Mouse (Mus musculus): ENCODE results near the gene Fam84a. TPM values are rescaled to one million over a fixed set of nuclear protein-coding genes. Genes with fewer than 3 reads are reported as not detected.

Fam84a gene
- polyA plus RNA-seq, 1 experiment = 0.62 TPM

DNA sequence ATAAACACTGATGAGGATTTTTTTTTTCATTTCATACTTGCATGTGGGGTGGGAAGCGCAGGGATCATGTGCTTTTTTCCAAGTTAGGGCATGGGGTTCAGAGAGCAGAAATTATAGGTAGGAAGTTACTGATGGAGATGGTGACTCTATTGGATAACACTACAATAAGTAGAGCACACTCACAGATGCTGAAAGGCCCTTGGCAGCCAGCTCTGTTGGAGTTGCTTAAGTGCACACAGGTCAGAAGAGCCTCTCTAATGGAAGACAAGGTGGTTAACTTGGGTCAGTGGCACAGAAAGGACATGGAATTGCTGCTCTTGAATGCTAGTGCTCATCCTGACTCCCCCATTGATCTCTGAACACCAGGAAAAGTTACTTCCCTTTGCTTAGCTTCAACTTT is 13.1 kb upstream of the Fam84a start:
- Histone ChIP-seq H3K4me2 (ENCODE audit: low read depth) (no peak overlapping the region), H3K79me2 (ENCODE audit: control insufficient read depth, insufficient read depth) (no peaks in the 10 kb centered on the region), H3K36me3 (ENCODE audit: control insufficient read depth, insufficient read depth) (no peaks in the 10 kb centered on the region), H3ac (ENCODE audit: control insufficient read depth, insufficient read length) (no peak overlapping the region), H3K27me3 (ENCODE audit: control insufficient read depth, insufficient read depth, insufficient read length) (no peaks in the 10 kb centered on the region), H3K4me3 (no peak overlapping the region)
- TF ChIP-seq MAX (IDR thresholded peaks at IDR 0.05; ENCODE audit: low read depth) (no peak), TCF12 (IDR thresholded peaks at IDR 0.05; ENCODE audit: insufficient read depth, poor library complexity, severe bottlenecking) (no peak), POLR2A (IDR thresholded peaks at IDR 0.05; ENCODE audit: insufficient read length, low read depth) (no peak), TCF3 (IDR thresholded peaks at IDR 0.05; ENCODE audit: insufficient read length, low read depth) (no peak), SRF (IDR thresholded peaks at IDR 0.05; ENCODE audit: control insufficient read depth, insufficient read length, low read depth) (no peak), POLR2AphosphoS2 (IDR thresholded peaks at IDR 0.05; ENCODE audit: insufficient read length, low read depth) (no peak), E2F4 (IDR thresholded peaks at IDR 0.05; ENCODE audit: insufficient read depth) (no peak), CEBPB (IDR thresholded peaks at IDR 0.05; ENCODE audit: insufficient read depth, poor library complexity, severe bottlenecking) (no peak), REST (IDR thresholded peaks at IDR 0.05; ENCODE audit: insufficient read depth, insufficient read length) (no peak), MYOD1 (IDR thresholded peaks at IDR 0.05; ENCODE audit: control insufficient read depth in 1 of 3, insufficient read length in 2 of 3, low read depth in 2 of 3) (no peak), USF1 (IDR thresholded peaks at IDR 0.05; ENCODE audit: low read depth) (no peak), MYOG (IDR thresholded peaks at IDR 0.05; ENCODE audit: control insufficient read depth in 1 of 3, insufficient read depth in 1 of 3, insufficient read length in 2 of 3, low read depth in 2 of 3) (no peak)

DNA sequence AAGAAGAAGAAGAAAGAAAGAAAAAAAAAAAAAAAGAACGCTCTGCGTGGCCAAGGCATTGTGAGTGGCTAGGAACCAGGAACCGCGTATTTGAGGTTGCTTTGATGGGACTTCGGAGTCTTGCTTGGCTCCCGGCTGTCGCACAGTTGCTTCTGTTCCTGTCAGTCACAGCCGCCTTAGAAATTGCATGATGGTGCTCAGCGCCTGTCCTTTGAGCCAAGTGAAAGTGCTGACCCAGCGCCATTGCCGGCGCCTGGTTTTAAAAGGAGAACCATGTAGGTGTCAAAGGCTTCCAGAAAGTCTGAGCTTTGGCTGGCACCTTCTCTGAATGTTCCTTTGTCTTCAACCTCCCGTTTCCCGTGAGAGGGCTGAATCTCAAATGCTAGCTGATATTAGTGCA is 572 bp upstream of the Fam84a start:
- Histone ChIP-seq H3K4me2 (ENCODE audit: low read depth) (peak overlapping the region; percentile 86), H3K79me2 (ENCODE audit: control insufficient read depth, insufficient read depth) (no peaks in the 10 kb centered on the region), H3K36me3 (ENCODE audit: control insufficient read depth, insufficient read depth) (no peaks in the 10 kb centered on the region), H3ac (ENCODE audit: control insufficient read depth, insufficient read length) (no peak overlapping the region), H3K4me3 (peak overlapping the region; percentile 31), H3K27me3 (ENCODE audit: control insufficient read depth, insufficient read depth, insufficient read length) (no peaks in the 10 kb centered on the region)
- TF ChIP-seq POLR2AphosphoS2 (IDR thresholded peaks at IDR 0.05; ENCODE audit: insufficient read length, low read depth) (no peak), MYOD1 (IDR thresholded peaks at IDR 0.05; ENCODE audit: control insufficient read depth in 1 of 3, insufficient read length in 2 of 3, low read depth in 2 of 3) (peak; percentile 93 to 94 (median 93)), POLR2A (IDR thresholded peaks at IDR 0.05; ENCODE audit: insufficient read length, low read depth) (no peak), MYOG (IDR thresholded peaks at IDR 0.05; ENCODE audit: control insufficient read depth in 1 of 3, insufficient read depth in 1 of 3, insufficient read length in 2 of 3, low read depth in 2 of 3) (peak in 2 of 3 experiments; percentile 9 to 73), SRF (IDR thresholded peaks at IDR 0.05; ENCODE audit: control insufficient read depth, insufficient read length, low read depth) (no peak)

DNA sequence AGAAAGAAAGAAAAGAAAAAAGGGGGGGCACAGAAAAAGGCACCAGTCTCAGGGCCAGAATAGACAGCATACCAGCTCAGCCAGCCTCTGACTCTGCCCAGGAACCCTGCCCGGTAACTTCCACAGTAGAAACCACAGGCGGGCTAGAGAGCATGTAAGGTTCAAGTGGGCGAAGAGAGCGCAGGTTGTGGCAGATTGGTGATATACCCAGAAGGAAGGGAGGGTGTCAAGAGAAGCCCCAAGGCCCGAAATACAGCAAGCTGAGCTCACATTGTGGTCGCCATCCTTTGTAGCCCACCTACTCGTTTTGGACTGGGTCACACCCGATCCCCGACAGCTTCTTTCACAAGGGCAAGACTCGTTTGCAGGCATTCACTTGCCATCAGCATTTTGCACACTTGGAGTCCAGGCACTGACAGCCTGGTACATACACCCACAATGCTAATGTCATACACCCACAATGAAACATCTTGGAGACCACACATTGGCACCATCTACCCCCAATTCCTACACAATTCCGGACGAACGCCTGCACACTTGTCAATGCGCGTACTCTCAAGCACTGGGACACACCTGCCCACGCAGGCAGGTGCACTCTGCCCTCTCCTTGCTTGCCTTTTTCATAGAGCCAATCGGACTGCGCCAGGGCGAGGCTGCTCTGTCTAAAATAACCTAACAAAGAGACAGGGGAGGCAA is 770 bp downstream of the Fam84a start:
- Histone ChIP-seq H3K79me2 (ENCODE audit: control insufficient read depth, insufficient read depth) (no peaks in the 10 kb centered on the region), H3K36me3 (ENCODE audit: control insufficient read depth, insufficient read depth) (no peaks in the 10 kb centered on the region), H3K27me3 (ENCODE audit: control insufficient read depth, insufficient read depth, insufficient read length) (no peaks in the 10 kb centered on the region), H3ac (ENCODE audit: control insufficient read depth, insufficient read length) (no peak overlapping the region), H3K4me2 (ENCODE audit: low read depth) (peak overlapping the region; percentile 86), H3K4me3 (peak overlapping the region; percentile 31)
- TF ChIP-seq CEBPB (IDR thresholded peaks at IDR 0.05; ENCODE audit: insufficient read depth, poor library complexity, severe bottlenecking) (no peak), MYOD1 (IDR thresholded peaks at IDR 0.05; ENCODE audit: control insufficient read depth in 1 of 3, insufficient read length in 2 of 3, low read depth in 2 of 3) (peak in 1 of 3 experiments; percentile 31)

DNA sequence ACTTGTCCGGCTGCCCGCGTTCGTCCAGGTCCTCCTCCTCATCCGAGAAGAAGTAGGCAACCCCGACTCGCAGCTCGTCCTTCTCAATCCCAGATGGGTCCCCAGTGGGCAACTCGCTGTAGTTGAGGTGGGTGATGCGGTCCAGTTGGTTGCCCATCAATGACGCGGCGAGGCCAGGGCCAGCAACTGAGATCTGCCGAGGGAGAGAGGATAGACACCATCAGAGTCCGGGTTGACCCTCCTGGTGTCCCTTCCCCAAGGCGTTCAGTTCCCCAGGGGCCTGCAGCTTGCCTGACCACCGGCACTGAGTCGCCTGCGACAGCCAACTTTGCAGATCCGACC is 1.3 kb downstream of the Fam84a start:
- no peaks in the 10 kb centered on the region for H3K27me3 ChIP-seq (ENCODE audit: control insufficient read depth, insufficient read depth, insufficient read length)
- no peak for TF ChIP-seq TCF3 (IDR thresholded peaks at IDR 0.05; ENCODE audit: insufficient read length, low read depth)
- no peak for TF ChIP-seq CEBPB (IDR thresholded peaks at IDR 0.05; ENCODE audit: insufficient read depth, poor library complexity, severe bottlenecking)
- no peak for TF ChIP-seq USF1 (IDR thresholded peaks at IDR 0.05; ENCODE audit: low read depth)
- TF ChIP-seq POLR2AphosphoS2 (IDR thresholded peaks at IDR 0.05; ENCODE audit: insufficient read length, low read depth) = no peak
- TF ChIP-seq E2F4 (IDR thresholded peaks at IDR 0.05; ENCODE audit: insufficient read depth) = no peak
- no peak for TF ChIP-seq REST (IDR thresholded peaks at IDR 0.05; ENCODE audit: insufficient read depth, insufficient read length)
- no peak for TF ChIP-seq TCF12 (IDR thresholded peaks at IDR 0.05; ENCODE audit: insufficient read depth, poor library complexity, severe bottlenecking)
- no peak for TF ChIP-seq POLR2A (IDR thresholded peaks at IDR 0.05; ENCODE audit: insufficient read length, low read depth)
- TF ChIP-seq MYOG (IDR thresholded peaks at IDR 0.05; ENCODE audit: control insufficient read depth in 1 of 3, insufficient read depth in 1 of 3, insufficient read length in 2 of 3, low read depth in 2 of 3) = no peak
- no peak for TF ChIP-seq MAX (IDR thresholded peaks at IDR 0.05; ENCODE audit: low read depth)
- no peak for TF ChIP-seq MYOD1 (IDR thresholded peaks at IDR 0.05; ENCODE audit: control insufficient read depth in 1 of 3, insufficient read length in 2 of 3, low read depth in 2 of 3)
- no peak for TF ChIP-seq SRF (IDR thresholded peaks at IDR 0.05; ENCODE audit: control insufficient read depth, insufficient read length, low read depth)
- no peaks in the 10 kb centered on the region for H3K79me2 ChIP-seq (ENCODE audit: control insufficient read depth, insufficient read depth)
- no peak overlapping the region for H3K4me3 ChIP-seq
- no peak overlapping the region for H3K4me2 ChIP-seq (ENCODE audit: low read depth)
- no peaks in the 10 kb centered on the region for H3K36me3 ChIP-seq (ENCODE audit: control insufficient read depth, insufficient read depth)
- H3ac ChIP-seq (ENCODE audit: control insufficient read depth, insufficient read length) = no peak overlapping the region

DNA sequence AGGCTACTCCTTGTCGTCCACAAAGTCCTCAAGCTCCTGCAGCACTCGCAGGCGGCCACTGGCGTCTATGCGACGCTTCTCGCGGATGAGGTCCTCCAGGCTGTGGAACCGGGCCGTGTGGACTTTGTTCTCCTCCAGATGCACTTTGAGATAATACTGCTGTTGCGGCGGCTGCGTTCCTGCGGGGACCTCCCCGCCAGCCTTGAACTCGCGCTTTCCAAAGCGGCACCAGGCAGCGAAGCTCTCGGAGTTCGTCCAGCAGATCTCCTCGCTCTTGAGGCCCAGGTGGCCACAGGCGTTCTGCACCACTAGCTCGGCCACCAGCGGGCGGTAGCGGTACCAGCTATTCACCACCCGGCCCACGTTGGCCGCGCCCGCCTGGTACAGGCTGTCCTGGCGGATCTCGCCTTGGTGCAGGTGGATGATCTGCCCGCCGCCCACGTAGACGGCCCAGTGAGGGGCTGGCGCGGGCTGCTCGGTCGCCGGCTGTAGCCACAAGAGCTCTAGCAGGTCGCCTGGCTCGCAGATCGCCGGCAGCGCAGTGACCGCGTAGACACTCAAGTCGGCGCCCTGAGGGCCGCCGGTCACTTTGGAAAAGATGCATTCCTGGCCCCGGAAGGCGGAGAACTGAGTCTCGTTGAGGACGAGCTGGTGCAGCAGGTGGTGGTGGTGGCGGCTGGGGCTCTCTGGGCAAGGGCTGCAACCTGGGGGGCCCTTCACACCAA is 1.8 kb downstream of the Fam84a start:
- no peak overlapping the region for H3ac ChIP-seq (ENCODE audit: control insufficient read depth, insufficient read length)
- no peaks in the 10 kb centered on the region for H3K36me3 ChIP-seq (ENCODE audit: control insufficient read depth, insufficient read depth)
- H3K79me2 ChIP-seq (ENCODE audit: control insufficient read depth, insufficient read depth) = no peaks in the 10 kb centered on the region
- no peak overlapping the region for H3K4me3 ChIP-seq
- TF ChIP-seq POLR2AphosphoS2 (IDR thresholded peaks at IDR 0.05; ENCODE audit: insufficient read length, low read depth) (no peak), POLR2A (IDR thresholded peaks at IDR 0.05; ENCODE audit: insufficient read length, low read depth) (no peak), MYOD1 (IDR thresholded peaks at IDR 0.05; ENCODE audit: control insufficient read depth in 1 of 3, insufficient read length in 2 of 3, low read depth in 2 of 3) (no peak), SRF (IDR thresholded peaks at IDR 0.05; ENCODE audit: control insufficient read depth, insufficient read length, low read depth) (no peak), USF1 (IDR thresholded peaks at IDR 0.05; ENCODE audit: low read depth) (no peak), MYOG (IDR thresholded peaks at IDR 0.05; ENCODE audit: control insufficient read depth in 1 of 3, insufficient read depth in 1 of 3, insufficient read length in 2 of 3, low read depth in 2 of 3) (no peak), TCF12 (IDR thresholded peaks at IDR 0.05; ENCODE audit: insufficient read depth, poor library complexity, severe bottlenecking) (no peak), MAX (IDR thresholded peaks at IDR 0.05; ENCODE audit: low read depth) (no peak), CEBPB (IDR thresholded peaks at IDR 0.05; ENCODE audit: insufficient read depth, poor library complexity, severe bottlenecking) (no peak), TCF3 (IDR thresholded peaks at IDR 0.05; ENCODE audit: insufficient read length, low read depth) (no peak), E2F4 (IDR thresholded peaks at IDR 0.05; ENCODE audit: insufficient read depth) (no peak), REST (IDR thresholded peaks at IDR 0.05; ENCODE audit: insufficient read depth, insufficient read length) (no peak)
- H3K4me2 ChIP-seq (ENCODE audit: low read depth) = no peak overlapping the region
- H3K27me3 ChIP-seq (ENCODE audit: control insufficient read depth, insufficient read depth, insufficient read length) = no peaks in the 10 kb centered on the region
